Mouse (Mus musculus): ENCODE data around the gene Pigb.

DNA sequence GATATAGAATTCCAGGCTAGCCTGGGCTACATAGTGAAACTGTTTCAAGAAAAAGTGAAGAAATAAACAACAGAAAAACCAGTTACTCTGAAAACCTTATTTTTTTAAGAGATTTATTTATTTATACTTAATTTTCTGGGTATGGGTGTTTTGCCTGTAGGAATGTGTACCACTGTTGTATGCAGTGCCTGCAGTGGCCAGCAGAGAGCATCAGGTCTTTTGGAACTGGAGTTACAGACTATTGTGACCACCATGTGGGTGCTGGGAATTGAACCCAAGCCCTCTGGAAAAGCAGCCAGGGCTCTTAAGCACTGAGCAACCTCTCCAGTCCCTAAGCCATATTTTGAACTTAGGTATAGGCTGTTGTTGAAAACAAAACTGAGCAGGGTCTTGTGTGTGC lies 67.2 kb downstream of the Pigb start:
- TF ChIP-seq EP300 (IDR thresholded peaks at IDR 0.05; ENCODE audit: low read length): no peak
- TF ChIP-seq CTCF (conservative IDR thresholded peaks at IDR 0.05 in 1 of 2, IDR thresholded peaks at IDR 0.05 in 1 of 2; ENCODE audit: low read depth in 2 of 2, low read length in 2 of 2): peak in 1 of 2 experiments; percentile 15; a peak in 1 of 4 replicates
- TF ChIP-seq CHD2 (IDR thresholded peaks at IDR 0.05; ENCODE audit: low read length): no peak
- no peak for TF ChIP-seq RCOR1 (conservative IDR thresholded peaks at IDR 0.05; ENCODE audit: low read depth, low read length)
- TF ChIP-seq SMC3 (IDR thresholded peaks at IDR 0.05; ENCODE audit: low read depth, low read length): no peak
- no peak for TF ChIP-seq ZKSCAN1 (IDR thresholded peaks at IDR 0.05; ENCODE audit: borderline replicate concordance, low read depth, low read length)
- no peak for TF ChIP-seq CHD1 (IDR thresholded peaks at IDR 0.05; ENCODE audit: low read depth, low read length)
- no peak for TF ChIP-seq MAX (IDR thresholded peaks at IDR 0.05; ENCODE audit: low read length)
- TF ChIP-seq MAZ (IDR thresholded peaks at IDR 0.05; ENCODE audit: low read depth, low read length): no peak
- TF ChIP-seq TCF12 (IDR thresholded peaks at IDR 0.05; ENCODE audit: low read depth, low read length): no peak
- TF ChIP-seq POLR2A (IDR thresholded peaks at IDR 0.05; ENCODE audit: low read depth, low read length): no peak
- no peak for TF ChIP-seq GABPA (IDR thresholded peaks at IDR 0.05; ENCODE audit: insufficient replicate concordance, low read depth, low read length)
- TF ChIP-seq UBTF (IDR thresholded peaks at IDR 0.05; ENCODE audit: low read depth, low read length): no peak
- no peak for TF ChIP-seq SIN3A (IDR thresholded peaks at IDR 0.05; ENCODE audit: low read length)
